Mouse (Mus musculus): ENCODE measurements at regions not wholly inside any gene's neighbourhood (a gene's known extent, or its start where the extent isn't known, plus 50 kb on each side); places are given as distances from the start of the nearest gene placed in this dataset.

GRCm38 (mm10) chr12:29274166-29274565 is 254.0 kb upstream of the Myt1l start:
- no peaks in the 10 kb centered on the region for H3K4me1 ChIP-seq (ENCODE audit: control insufficient read depth, insufficient read depth)
- no peak overlapping the region for H3K9ac ChIP-seq (replicated peaks; ENCODE audit: low read depth, low read length)
- H3K36me3 ChIP-seq (replicated peaks; ENCODE audit: control insufficient read depth, insufficient read depth, low read length): no peaks in the 10 kb centered on the region
- no peak overlapping the region for H3K4me3 ChIP-seq (ENCODE audit: low read depth, low read length)
- H3K9me3 ChIP-seq (replicated peaks; ENCODE audit: control insufficient read depth, low read length): no peaks in the 10 kb centered on the region
- WGBS: 83% methylated on average over 4 of the region's 4 CpGs
- no peak overlapping the region for H3K4me2 ChIP-seq (ENCODE audit: low read depth, low read length)
- no peaks in the 10 kb centered on the region for H3K27me3 ChIP-seq (ENCODE audit: control insufficient read depth, insufficient read depth, low read length)
- H3K27ac ChIP-seq (ENCODE audit: low read depth): no peak overlapping the region
- DNase-seq (ENCODE audit: low spot score) (no peak), ATAC-seq (ENCODE audit: insufficient read depth, low read depth) (no peak)
- TF ChIP-seq EP300 (IDR thresholded peaks at IDR 0.05; ENCODE audit: low read depth) (no peak), CTCF (IDR thresholded peaks at IDR 0.05; ENCODE audit: low read depth) (no peak)

GRCm38 (mm10) chr12:29275676-29276075 is 252.5 kb upstream of the Myt1l start:
- H3K4me1 ChIP-seq (ENCODE audit: control insufficient read depth, insufficient read depth): peaks cover 11% of the 10 kb centered on the region; the same call in 1 of the 2 replicates
- 0 out of 2 replicates have a peak, but pooled peaks have one; percentile 20 for ATAC-seq (ENCODE audit: insufficient read depth, low read depth)
- no peaks in the 10 kb centered on the region for H3K36me3 ChIP-seq (replicated peaks; ENCODE audit: control insufficient read depth, insufficient read depth, low read length)
- no peak for DNase-seq (ENCODE audit: low spot score)
- H3K4me3 ChIP-seq (ENCODE audit: low read depth, low read length): no peak overlapping the region
- TF ChIP-seq EP300 (IDR thresholded peaks at IDR 0.05; ENCODE audit: low read depth) (no peak), CTCF (IDR thresholded peaks at IDR 0.05; ENCODE audit: low read depth) (no peak)
- no peaks in the 10 kb centered on the region for H3K27me3 ChIP-seq (ENCODE audit: control insufficient read depth, insufficient read depth, low read length)
- 23% methylated on average over 4 of the region's 4 CpGs for WGBS
- no peak overlapping the region for H3K9ac ChIP-seq (replicated peaks; ENCODE audit: low read depth, low read length)
- H3K9me3 ChIP-seq (replicated peaks; ENCODE audit: control insufficient read depth, low read length): no peaks in the 10 kb centered on the region
- no peak overlapping the region for H3K4me2 ChIP-seq (ENCODE audit: low read depth, low read length)
- no peak overlapping the region for H3K27ac ChIP-seq (ENCODE audit: low read depth)

GRCm38 (mm10) chr12:29279631-29280080 is 248.5 kb upstream of the Myt1l start:
- TF ChIP-seq CTCF (IDR thresholded peaks at IDR 0.05; ENCODE audit: low read depth) (no peak), EP300 (IDR thresholded peaks at IDR 0.05; ENCODE audit: low read depth) (no peak)
- no peak overlapping the region for H3K9ac ChIP-seq (replicated peaks; ENCODE audit: low read depth, low read length)
- ATAC-seq (ENCODE audit: insufficient read depth, low read depth): no peak
- no peak overlapping the region for H3K27ac ChIP-seq (ENCODE audit: low read depth)
- no peaks in the 10 kb centered on the region for H3K36me3 ChIP-seq (replicated peaks; ENCODE audit: control insufficient read depth, insufficient read depth, low read length)
- H3K4me2 ChIP-seq (ENCODE audit: low read depth, low read length): 0 out of 2 replicates have a peak overlapping the region, but pooled peaks have one; percentile 2
- no peak for DNase-seq (ENCODE audit: low spot score)
- H3K9me3 ChIP-seq (replicated peaks; ENCODE audit: control insufficient read depth, low read length): no peaks in the 10 kb centered on the region
- no peak overlapping the region for H3K4me3 ChIP-seq (ENCODE audit: low read depth, low read length)
- no peaks in the 10 kb centered on the region for H3K27me3 ChIP-seq (ENCODE audit: control insufficient read depth, insufficient read depth, low read length)
- H3K4me1 ChIP-seq (ENCODE audit: control insufficient read depth, insufficient read depth): peaks cover 17% of the 10 kb centered on the region
- WGBS: 7% methylated on average over 13 of the region's 13 CpGs

- no peak overlapping the region for H3K27ac ChIP-seq (ENCODE audit: low read depth)
- 0 out of 2 replicates have a peak overlapping the region, but pooled peaks have one; percentile 2 for H3K4me2 ChIP-seq (ENCODE audit: low read depth, low read length)
- WGBS: 19% methylated on average over 9 of the region's 9 CpGs
- H3K4me1 ChIP-seq (ENCODE audit: control insufficient read depth, insufficient read depth): peaks cover 17% of the 10 kb centered on the region
- H3K27me3 ChIP-seq (ENCODE audit: control insufficient read depth, insufficient read depth, low read length): no peaks in the 10 kb centered on the region
- TF ChIP-seq CTCF (IDR thresholded peaks at IDR 0.05; ENCODE audit: low read depth): no peak
- ATAC-seq (ENCODE audit: insufficient read depth, low read depth): no peak
- no peaks in the 10 kb centered on the region for H3K36me3 ChIP-seq (replicated peaks; ENCODE audit: control insufficient read depth, insufficient read depth, low read length)
- H3K4me3 ChIP-seq (ENCODE audit: low read depth, low read length): no peak overlapping the region
- no peak overlapping the region for H3K9ac ChIP-seq (replicated peaks; ENCODE audit: low read depth, low read length)
- H3K9me3 ChIP-seq (replicated peaks; ENCODE audit: control insufficient read depth, low read length): no peaks in the 10 kb centered on the region
- DNase-seq (ENCODE audit: low spot score): no peak
These were observed 247.9 kb upstream of the Myt1l start for GRCm38 (mm10) chr12:29280081-29280788.

- no peak for TF ChIP-seq CTCF (IDR thresholded peaks at IDR 0.05; ENCODE audit: low read depth)
- TF ChIP-seq EP300 (IDR thresholded peaks at IDR 0.05; ENCODE audit: low read depth): no peak
- Histone ChIP-seq H3K27me3 (ENCODE audit: control insufficient read depth, insufficient read depth, low read length) (no peaks in the 10 kb centered on the region), H3K9ac (replicated peaks; ENCODE audit: low read depth, low read length) (no peak overlapping the region), H3K4me3 (ENCODE audit: low read depth, low read length) (no peak overlapping the region), H3K9me3 (replicated peaks; ENCODE audit: control insufficient read depth, low read length) (no peaks in the 10 kb centered on the region), H3K36me3 (replicated peaks; ENCODE audit: control insufficient read depth, insufficient read depth, low read length) (no peaks in the 10 kb centered on the region), H3K4me2 (ENCODE audit: low read depth, low read length) (no peak overlapping the region), H3K4me1 (ENCODE audit: control insufficient read depth, insufficient read depth) (peaks cover 17% of the 10 kb centered on the region), H3K27ac (ENCODE audit: low read depth) (no peak overlapping the region)
- 37% methylated on average over 17 of the region's 17 CpGs for WGBS
- ATAC-seq (ENCODE audit: insufficient read depth, low read depth) (peak; percentile 70), DNase-seq (ENCODE audit: low spot score) (no peak)
These were observed 247.1 kb upstream of the Myt1l start for GRCm38 (mm10) chr12:29280861-29281630.

Measured in heart, postnatal 0 days (tissue).